Mouse (Mus musculus): Measurements from ENCODE around the gene Gm1043. TPM values are rescaled to one million over a fixed set of nuclear protein-coding genes. Genes with fewer than 3 reads are reported as not detected.

The Gm1043 gene
- polyA plus RNA-seq, 1 experiment from 2014 or later, result 0.33 TPM

- no peaks in the 10 kb centered on the region for H3K36me3 ChIP-seq
- no peak overlapping the region for H3K27ac ChIP-seq (replicated peaks)
- 80% methylated on average over 6 of the region's 6 CpGs for WGBS
- H3K27me3 ChIP-seq, result no peaks in the 10 kb centered on the region
- ATAC-seq (ENCODE audit: low FRiP score, low read depth), result no peak
- no peak overlapping the region for H3K9ac ChIP-seq (replicated peaks)
- H3K4me1 ChIP-seq, result no peaks in the 10 kb centered on the region; the same call in 1 of the 2 replicates
- H3K9me3 ChIP-seq, result no peaks in the 10 kb centered on the region
- H3K4me2 ChIP-seq (replicated peaks), result no peak overlapping the region
- H3K4me3 ChIP-seq, result no peak overlapping the region
These were observed 129.4 kb downstream of the Gm1043 start for GRCm38 (mm10) chr5:37214614-37215013.

- Histone ChIP-seq H3K27ac (replicated peaks) (no peak overlapping the region), H3K4me2 (replicated peaks) (no peak overlapping the region), H3K27me3 (no peaks in the 10 kb centered on the region), H3K9ac (replicated peaks) (no peak overlapping the region), H3K36me3 (no peaks in the 10 kb centered on the region), H3K9me3 (no peaks in the 10 kb centered on the region), H3K4me3 (no peak overlapping the region), H3K4me1 (no peaks in the 10 kb centered on the region; the same call in 1 of the 2 replicates)
- ATAC-seq (ENCODE audit: low FRiP score, low read depth), result no peak
- 92% methylated on average over 7 of the region's 7 CpGs for WGBS
These were observed 130.1 kb downstream of the Gm1043 start for GRCm38 (mm10) chr5:37215276-37215675.

GRCm38 (mm10) chr5:37219615-37220014, 134.4 kb downstream of the Gm1043 start:
- H3K27ac ChIP-seq (replicated peaks), result no peak overlapping the region
- WGBS, result 39% methylated on average over 5 of the region's 5 CpGs

DNA sequence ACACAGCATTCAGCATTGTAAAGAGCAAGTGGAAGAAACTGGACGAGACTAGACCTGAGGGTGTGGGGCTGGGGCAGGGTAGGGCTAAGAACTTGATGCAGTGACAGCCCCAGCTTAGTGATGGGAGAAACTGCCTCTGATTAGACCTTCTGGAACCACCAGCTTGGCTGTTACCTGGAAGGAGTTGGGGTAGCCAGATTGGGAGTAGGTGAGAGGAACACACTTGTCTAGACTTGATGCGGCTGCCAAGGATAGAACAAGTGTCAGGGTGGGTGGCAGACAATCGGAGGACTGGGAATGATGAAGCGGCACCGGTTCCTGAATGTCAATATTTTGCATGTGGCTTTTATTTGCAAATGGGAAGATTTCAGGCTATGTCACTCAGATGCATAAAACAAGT, 135.4 kb downstream of the Gm1043 start:
- Histone ChIP-seq H3K9me3 (no peaks in the 10 kb centered on the region), H3K9ac (replicated peaks) (no peak overlapping the region), H3K4me2 (replicated peaks) (no peak overlapping the region), H3K4me1 (peaks cover 4% of the 10 kb centered on the region), H3K36me3 (no peaks in the 10 kb centered on the region), H3K27ac (replicated peaks) (0 out of 2 replicates have a peak overlapping the region, but pooled peaks have one; percentile 1), H3K4me3 (no peak overlapping the region), H3K27me3 (no peaks in the 10 kb centered on the region)
- ATAC-seq (ENCODE audit: low FRiP score, low read depth), result no peak
- WGBS, result 85% methylated on average over 5 of the region's 5 CpGs

More at GRCm38 (mm10) chr5:37219615-37220014, 134.4 kb downstream of the Gm1043 start:
- H3K4me3 ChIP-seq, result no peak overlapping the region
- H3K27me3 ChIP-seq, result no peaks in the 10 kb centered on the region
- peaks cover 4% of the 10 kb centered on the region for H3K4me1 ChIP-seq
- H3K9me3 ChIP-seq, result no peaks in the 10 kb centered on the region
- ATAC-seq (ENCODE audit: low FRiP score, low read depth), result no peak
- H3K9ac ChIP-seq (replicated peaks), result no peak overlapping the region
- no peak overlapping the region for H3K4me2 ChIP-seq (replicated peaks)
- no peaks in the 10 kb centered on the region for H3K36me3 ChIP-seq

DNA sequence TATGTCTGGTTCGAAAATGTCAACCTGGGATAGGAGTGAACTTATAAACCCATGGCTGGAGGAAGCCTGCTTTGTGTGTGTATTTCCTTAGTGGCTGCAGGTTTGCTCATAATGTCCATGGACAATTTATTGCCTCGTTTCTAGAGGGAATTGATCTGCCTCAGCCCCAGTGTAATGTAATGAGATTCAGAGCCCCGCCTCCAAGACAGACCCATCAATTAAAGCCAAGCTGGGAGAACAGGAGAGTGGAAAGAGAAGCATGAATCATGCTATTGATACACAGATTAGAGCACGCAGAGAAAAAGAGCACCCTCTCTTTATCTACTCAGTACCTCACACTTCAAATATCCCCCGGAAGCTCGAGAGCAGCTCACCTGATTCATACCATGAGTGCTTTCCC, 136.4 kb downstream of the Gm1043 start:
- Histone ChIP-seq H3K36me3 (no peaks in the 10 kb centered on the region), H3K9me3 (no peaks in the 10 kb centered on the region), H3K4me1 (peaks cover 4% of the 10 kb centered on the region), H3K4me3 (no peak overlapping the region), H3K9ac (replicated peaks) (no peak overlapping the region), H3K4me2 (replicated peaks) (no peak overlapping the region), H3K27me3 (no peaks in the 10 kb centered on the region), H3K27ac (replicated peaks) (peak overlapping the region; percentile 50)
- ATAC-seq (ENCODE audit: low FRiP score, low read depth), result no peak
- 52% methylated on average over 6 of the region's 6 CpGs for WGBS

GRCm38 (mm10) chr5:37222316-37222715, 137.1 kb downstream of the Gm1043 start:
- Histone ChIP-seq H3K9ac (replicated peaks) (no peak overlapping the region), H3K4me2 (replicated peaks) (no peak overlapping the region), H3K27ac (replicated peaks) (peak overlapping the region; percentile 50; the same call in 1 of the 2 replicates), H3K9me3 (no peaks in the 10 kb centered on the region), H3K27me3 (no peaks in the 10 kb centered on the region), H3K4me1 (peaks cover 4% of the 10 kb centered on the region), H3K36me3 (no peaks in the 10 kb centered on the region), H3K4me3 (no peak overlapping the region)
- WGBS, result 46% methylated on average over 8 of the region's 8 CpGs
- ATAC-seq (ENCODE audit: low FRiP score, low read depth), result no peak

DNA sequence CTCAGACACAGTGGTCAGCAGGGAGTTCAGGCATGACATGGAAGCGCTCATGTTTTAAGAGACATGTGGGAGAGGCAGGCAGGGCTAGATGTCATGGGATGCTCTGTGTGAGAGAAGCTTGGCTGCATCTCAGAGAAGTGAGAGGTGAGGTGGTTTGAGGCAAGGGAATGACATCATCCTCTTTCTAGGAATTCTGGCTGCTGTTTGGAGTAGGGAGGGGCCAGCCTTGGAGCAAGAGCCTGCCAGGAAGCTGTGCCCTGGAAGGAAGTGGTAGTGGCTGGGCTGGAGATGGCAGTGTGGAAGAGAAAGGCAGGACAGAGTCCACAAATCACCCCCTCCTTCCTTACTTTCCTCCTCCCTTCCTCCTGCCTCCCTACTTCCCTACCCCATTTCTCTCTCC, 140.5 kb downstream of the Gm1043 start:
- no peak overlapping the region for H3K4me2 ChIP-seq (replicated peaks)
- no peak overlapping the region for H3K4me3 ChIP-seq
- H3K9me3 ChIP-seq, result no peaks in the 10 kb centered on the region
- H3K4me1 ChIP-seq, result peaks cover 4% of the 10 kb centered on the region
- WGBS, result 96% methylated on average over 1 of the region's 1 CpGs
- no peak overlapping the region for H3K27ac ChIP-seq (replicated peaks)
- no peak for ATAC-seq (ENCODE audit: low FRiP score, low read depth)
- no peaks in the 10 kb centered on the region for H3K36me3 ChIP-seq
- no peaks in the 10 kb centered on the region for H3K27me3 ChIP-seq
- no peak overlapping the region for H3K9ac ChIP-seq (replicated peaks)

DNA sequence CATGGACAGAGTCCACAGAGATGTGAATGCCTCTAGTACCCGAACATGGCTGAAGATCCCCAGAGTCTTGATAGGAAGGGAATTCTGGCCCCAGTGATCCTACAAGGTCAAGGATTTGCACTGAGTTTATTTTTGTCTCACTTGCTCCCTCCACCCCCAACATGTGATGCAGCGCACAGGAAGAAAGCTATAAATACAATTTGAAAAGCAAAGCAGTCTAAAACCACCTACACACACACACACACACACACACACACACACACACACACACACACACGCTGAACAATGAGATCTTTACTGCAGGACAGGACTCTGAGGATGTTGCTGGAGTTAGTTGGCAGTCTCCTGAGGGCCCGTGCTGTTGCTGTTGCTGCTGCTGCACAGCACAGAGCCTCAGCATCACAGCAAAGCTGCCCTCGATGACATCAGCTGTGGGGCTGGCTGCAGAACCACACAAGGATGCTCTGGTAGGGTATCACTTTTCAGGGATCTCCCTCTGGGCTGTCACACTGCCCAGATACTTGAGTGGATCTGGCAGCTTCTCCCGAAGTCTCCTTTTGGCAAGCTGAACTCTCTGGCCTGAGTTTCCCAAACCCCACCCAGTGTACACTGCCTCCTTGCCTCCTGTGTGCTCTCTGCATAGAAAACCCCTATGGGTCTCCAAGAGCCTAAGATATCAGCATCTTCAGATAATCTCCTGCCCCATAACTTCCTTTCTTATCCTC, 142.9 kb downstream of the Gm1043 start:
- H3K9me3 ChIP-seq, result no peaks in the 10 kb centered on the region
- no peaks in the 10 kb centered on the region for H3K36me3 ChIP-seq
- H3K4me3 ChIP-seq, result no peak overlapping the region
- H3K4me2 ChIP-seq (replicated peaks), result no peak overlapping the region
- no peak overlapping the region for H3K9ac ChIP-seq (replicated peaks)
- H3K4me1 ChIP-seq, result no peaks in the 10 kb centered on the region
- 72% methylated on average over 6 of the region's 6 CpGs for WGBS
- no peak overlapping the region for H3K27ac ChIP-seq (replicated peaks)
- ATAC-seq (ENCODE audit: low FRiP score, low read depth), result no peak
- peaks cover 3% of the 10 kb centered on the region for H3K27me3 ChIP-seq

DNA sequence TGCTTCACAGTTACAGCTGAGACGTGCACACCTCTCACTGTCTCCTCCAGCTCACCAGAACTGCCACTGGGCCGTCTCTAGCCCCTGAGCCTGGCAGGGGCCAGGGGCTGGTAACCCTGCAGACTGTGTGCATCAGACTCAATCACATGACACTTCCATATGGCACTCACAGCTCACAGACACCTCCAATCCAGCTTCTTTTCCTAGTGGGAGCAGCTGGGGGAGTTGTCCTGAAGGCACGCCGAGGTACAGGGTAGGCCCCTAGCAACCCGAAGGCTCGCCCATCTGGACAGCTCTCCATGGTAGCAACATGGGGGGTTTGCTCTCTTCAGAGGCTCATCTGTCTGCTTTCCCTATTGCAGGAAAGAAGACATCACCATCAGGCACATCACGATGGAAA, 143.7 kb downstream of the Gm1043 start:
- WGBS, result 74% methylated on average over 7 of the region's 7 CpGs
- Histone ChIP-seq H3K9ac (replicated peaks) (no peak overlapping the region), H3K27me3 (peaks cover 3% of the 10 kb centered on the region), H3K36me3 (no peaks in the 10 kb centered on the region), H3K27ac (replicated peaks) (no peak overlapping the region), H3K9me3 (no peaks in the 10 kb centered on the region), H3K4me3 (no peak overlapping the region), H3K4me1 (no peaks in the 10 kb centered on the region), H3K4me2 (replicated peaks) (no peak overlapping the region)
- ATAC-seq (ENCODE audit: low FRiP score, low read depth), result 0 out of 2 replicates have a peak, but pooled peaks have one; percentile 19

DNA sequence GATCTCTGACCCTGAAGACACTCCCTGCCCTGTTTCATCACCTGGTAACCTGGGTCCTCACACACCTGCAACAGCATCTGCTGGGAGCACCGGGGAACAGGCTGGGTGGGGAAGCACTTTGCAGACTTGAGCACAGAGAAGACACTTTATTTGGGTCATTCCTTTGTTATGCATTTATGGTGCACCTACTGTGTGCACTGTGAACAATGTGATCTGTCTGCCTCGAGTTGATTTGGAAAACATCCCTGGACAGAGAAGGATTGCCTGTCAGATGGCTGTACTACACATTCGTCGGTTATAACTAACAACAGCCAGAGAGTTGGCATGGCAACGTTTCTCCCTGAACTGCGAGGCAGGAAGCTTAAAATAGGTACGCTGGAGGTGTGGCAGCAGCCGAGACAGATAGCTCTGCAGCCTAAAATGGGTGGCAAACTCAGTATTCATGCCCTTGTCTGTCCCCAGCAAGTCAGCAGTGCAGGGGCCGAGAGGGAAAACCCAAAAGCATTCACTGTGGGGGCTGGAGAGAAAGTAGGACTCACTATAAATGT, 147.9 kb downstream of the Gm1043 start:
- ATAC-seq (ENCODE audit: low FRiP score, low read depth), result no peak
- Histone ChIP-seq H3K4me2 (replicated peaks) (no peak overlapping the region), H3K27me3 (peaks cover 16% of the 10 kb centered on the region), H3K4me1 (no peaks in the 10 kb centered on the region), H3K36me3 (no peaks in the 10 kb centered on the region), H3K9ac (replicated peaks) (no peak overlapping the region), H3K27ac (replicated peaks) (no peak overlapping the region), H3K4me3 (no peak overlapping the region), H3K9me3 (no peaks in the 10 kb centered on the region)
- WGBS, result 58% methylated on average over 9 of the region's 9 CpGs

- H3K4me3 ChIP-seq, result no peak overlapping the region
- no peaks in the 10 kb centered on the region for H3K36me3 ChIP-seq
- H3K4me1 ChIP-seq, result peaks cover 20% of the 10 kb centered on the region
- H3K27me3 ChIP-seq, result peaks cover 57% of the 10 kb centered on the region
- 34% methylated on average over 2 of the region's 2 CpGs for WGBS
- H3K9me3 ChIP-seq, result no peaks in the 10 kb centered on the region
- no peak overlapping the region for H3K4me2 ChIP-seq (replicated peaks)
- no peak overlapping the region for H3K9ac ChIP-seq (replicated peaks)
- no peak overlapping the region for H3K27ac ChIP-seq (replicated peaks)
- ATAC-seq (ENCODE audit: low FRiP score, low read depth), result no peak
These were observed 153.5 kb downstream of the Gm1043 start for GRCm38 (mm10) chr5:37238654-37239053.

DNA sequence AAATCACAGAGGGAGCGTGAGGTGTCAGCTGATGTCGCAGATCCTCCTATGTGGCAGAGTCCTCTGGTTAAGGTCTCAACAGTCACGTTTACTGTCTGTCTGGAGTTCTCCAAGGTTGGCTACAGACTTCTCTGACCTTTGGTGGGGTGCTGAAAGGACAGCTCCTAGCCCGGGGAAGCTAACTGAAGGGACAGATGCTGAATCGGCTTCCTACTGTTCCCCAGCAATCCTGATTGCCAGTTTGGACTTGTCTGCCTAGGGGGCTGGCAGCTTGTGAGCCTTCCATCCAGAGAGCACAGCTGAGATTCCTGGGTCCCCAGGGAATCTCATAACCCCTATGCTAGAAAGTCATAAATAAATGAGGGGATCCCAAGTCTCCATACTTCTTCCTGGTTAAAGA, 155.4 kb downstream of the Gm1043 start:
- no peaks in the 10 kb centered on the region for H3K36me3 ChIP-seq
- H3K4me2 ChIP-seq (replicated peaks), result no peak overlapping the region
- peaks cover 37% of the 10 kb centered on the region for H3K4me1 ChIP-seq
- H3K27me3 ChIP-seq, result peaks cover 67% of the 10 kb centered on the region
- H3K9ac ChIP-seq (replicated peaks), result no peak overlapping the region
- no peaks in the 10 kb centered on the region for H3K9me3 ChIP-seq
- WGBS, result 5% methylated on average over 5 of the region's 5 CpGs
- no peak overlapping the region for H3K4me3 ChIP-seq
- ATAC-seq (ENCODE audit: low FRiP score, low read depth), result no peak
- H3K27ac ChIP-seq (replicated peaks), result no peak overlapping the region

Data from midbrain, embryonic 12.5 days (tissue).